Mouse (Mus musculus): Measurements from ENCODE around the gene AI837181.
"Not testable (repeated sequence)": the region's sequence is repeated elsewhere in the genome, so short reads cannot be mapped to it uniquely, and the experiment has no call there.

AI837181 gene

GRCm38 (mm10) chr19:5424782-5425741, at the start of gene AI837181, which contains the start of gene Drap1:
Gene AI837181 (plus strand): TSS chr19:5425144.
Gene Drap1 (minus strand): TSS chr19:5424979.
- peak; percentile 83 for DNase-seq (ENCODE audit: low read depth, low spot score)

- DNase-seq (ENCODE audit: low read depth, low spot score), result no peak
Observed at GRCm38 (mm10) chr19:5377446-5377845, 47.5 kb upstream of the AI837181 start.

GRCm38 (mm10) chr19:5383326-5383725, 41.6 kb upstream of the AI837181 start:
- DNase-seq (ENCODE audit: low read depth, low spot score), result no peak

- no peak for DNase-seq (ENCODE audit: low read depth, low spot score)
Observed at GRCm38 (mm10) chr19:5384715-5385114, 40.2 kb upstream of the AI837181 start.

GRCm38 (mm10) chr19:5388011-5388441, 36.9 kb upstream of the AI837181 start:
- no peak for DNase-seq (ENCODE audit: low read depth, low spot score)

- DNase-seq (ENCODE audit: low read depth, low spot score), result peak; percentile 89
Observed at GRCm38 (mm10) chr19:5388588-5389242, 36.2 kb upstream of the AI837181 start, which contains the start of gene Sart1. Gene Sart1 (minus strand): TSS chr19:5388703.

GRCm38 (mm10) chr19:5389647-5390046, 35.3 kb upstream of the AI837181 start:
- peak; percentile 47 for DNase-seq (ENCODE audit: low read depth, low spot score)

GRCm38 (mm10) chr19:5390416-5390815, 34.5 kb upstream of the AI837181 start:
- no peak for DNase-seq (ENCODE audit: low read depth, low spot score)

GRCm38 (mm10) chr19:5392892-5393291, 32.1 kb upstream of the AI837181 start:
- no peak for DNase-seq (ENCODE audit: low read depth, low spot score)

GRCm38 (mm10) chr19:5394168-5394567, 30.8 kb upstream of the AI837181 start:
- DNase-seq (ENCODE audit: low read depth, low spot score), result no peak

GRCm38 (mm10) chr19:5395371-5395770, 29.6 kb upstream of the AI837181 start:
- no peak for DNase-seq (ENCODE audit: low read depth, low spot score)

- not testable (repeated sequence) for DNase-seq (ENCODE audit: low read depth, low spot score)
Observed at GRCm38 (mm10) chr19:5401073-5401472, 23.9 kb upstream of the AI837181 start.

GRCm38 (mm10) chr19:5402293-5402692, 22.7 kb upstream of the AI837181 start, which contains the start of gene Tsga10ip:
Gene Tsga10ip (minus strand): TSS chr19:5402526.
- no peak for DNase-seq (ENCODE audit: low read depth, low spot score)

- no peak for DNase-seq (ENCODE audit: low read depth, low spot score)
Observed at GRCm38 (mm10) chr19:5405924-5406323, 19.0 kb upstream of the AI837181 start.

GRCm38 (mm10) chr19:5406531-5407126, 18.3 kb upstream of the AI837181 start:
- not testable (repeated sequence) for DNase-seq (ENCODE audit: low read depth, low spot score)

GRCm38 (mm10) chr19:5407133-5407532, 17.8 kb upstream of the AI837181 start:
- no peak for DNase-seq (ENCODE audit: low read depth, low spot score)

GRCm38 (mm10) chr19:5408057-5409001, 16.6 kb upstream of the AI837181 start:
- no peak for DNase-seq (ENCODE audit: low read depth, low spot score)

GRCm38 (mm10) chr19:5409068-5409467, 15.9 kb upstream of the AI837181 start:
- DNase-seq (ENCODE audit: low read depth, low spot score), result no peak

GRCm38 (mm10) chr19:5410641-5411040, 14.3 kb upstream of the AI837181 start:
- DNase-seq (ENCODE audit: low read depth, low spot score), result no peak

- no peak for DNase-seq (ENCODE audit: low read depth, low spot score)
Observed at GRCm38 (mm10) chr19:5411961-5412360, 13.0 kb upstream of the AI837181 start.

- no peak for DNase-seq (ENCODE audit: low read depth, low spot score)
Observed at GRCm38 (mm10) chr19:5413840-5414239, 11.1 kb upstream of the AI837181 start.
